Mouse (Mus musculus) embryonic facial prominence, embryonic 14.5 days (tissue): Measurements from ENCODE around the gene Olfr1335. TPM values are rescaled to one million over a fixed set of nuclear protein-coding genes. Genes with fewer than 3 reads are reported as not detected.
"Not testable (repeated sequence)": the region's sequence is repeated elsewhere in the genome, so short reads cannot be mapped to it uniquely, and the experiment has no call there.

Source experiments
- ATAC-seq: fragments of 200-750 bp; cut with Nextera tagmentation; 2 replicates; pipeline ENCODE4 v1.8.0; 2017; ENCODE audit warnings: low read depth, moderate number of reproducible peaks, moderate TSS enrichment
- DNase-seq: peaks from one replicate; pipeline ENCODE4 v3.0.0-alpha.2; 2015; ENCODE audit warnings: low spot score
- H3K27ac ChIP-seq: fragments of 300-500 bp; sonication (generic); replicated peaks from 2 replicates; pipeline ENCODE4 v1.5.1; 2014; ENCODE audit warnings: low read depth, mild to moderate bottlenecking, low read length, moderate library complexity
- H3K27me3 ChIP-seq: fragments of 300-500 bp; sonication (generic); replicated peaks from 2 replicates; pipeline ENCODE4 v1.6.1; 2014; ENCODE audit warnings: low read length; ENCODE audit not compliant: control insufficient read depth, insufficient read depth
- H3K36me3 ChIP-seq: fragments of 300-500 bp; sonication (generic); 2 replicates; pipeline ENCODE4 v1.6.1; 2014; ENCODE audit warnings: low read length, mixed read lengths; ENCODE audit not compliant: control insufficient read depth, insufficient read depth
- H3K4me1 ChIP-seq: fragments of 300-500 bp; sonication (generic); 2 replicates; pipeline ENCODE4 v1.6.1; 2014; ENCODE audit warnings: antibody characterized with exemption, low read length; ENCODE audit not compliant: control insufficient read depth, insufficient read depth
- H3K4me2 ChIP-seq: fragments of 300-500 bp; sonication (generic); 2 replicates; pipeline ENCODE4 v1.6.1; 2014; ENCODE audit warnings: low read depth, mild to moderate bottlenecking, low read length, moderate library complexity, mixed read lengths
- H3K4me3 ChIP-seq: fragments of 300-500 bp; sonication (generic); 2 replicates; pipeline ENCODE4 v1.5.1; 2014; ENCODE audit warnings: low read depth, mild to moderate bottlenecking, low read length
- H3K9ac ChIP-seq: fragments of 300-500 bp; sonication (generic); 2 replicates; pipeline ENCODE4 v1.6.1; 2014; ENCODE audit warnings: low read depth, mild to moderate bottlenecking, low read length, moderate library complexity, mixed read lengths
- H3K9me3 ChIP-seq: fragments of 300-500 bp; sonication (generic); 2 replicates; pipeline ENCODE4 v1.6.1; 2016; ENCODE audit warnings: low read length; ENCODE audit not compliant: control insufficient read depth
- WGBS: fragments of 180-500 bp; shearing (Covaris S2); extraction: QIAGEN DNeasy Blood & Tissue Kit; methylation state at CpG from one replicate; pipeline ENCODE4 v1.1.7; 2014; 5-methylcytosine and 5-hydroxymethylcytosine counted together
- polyA plus RNA-seq: library from polyadenylated mRNA; unstranded; fragments of >200 nt; fragmentation: Nextera tagmentation; extraction: Ambion mirVana; gene quantifications from 2 replicates; pipeline ENCODE4 v1.2.1, GENCODE M21; 2014

The Olfr1335 gene
- polyA plus RNA-seq: not detected in 2 replicates

DNA sequence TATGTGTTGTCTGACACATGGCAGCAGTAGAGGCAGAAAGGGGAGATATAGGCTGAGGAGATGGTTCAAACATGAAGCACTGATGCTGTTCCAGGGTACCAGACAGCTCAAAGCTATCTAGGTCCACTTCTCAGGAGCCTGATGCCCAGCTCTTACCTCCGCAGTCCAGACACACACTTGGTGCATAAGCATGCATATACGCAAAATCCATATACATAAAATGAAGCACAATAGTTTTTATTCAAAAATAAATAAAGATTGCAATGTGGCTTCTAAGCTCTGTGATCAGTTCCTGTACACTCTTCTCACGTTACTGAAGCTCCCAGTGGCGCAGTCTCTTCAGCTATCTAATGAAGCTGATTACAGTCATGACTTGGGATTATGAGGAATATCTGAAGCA, at the start of gene Olfr1335:
TSS of gene Olfr1335 (minus strand) at position 101 of the 400 bp plus-strand sequence.
- Histone ChIP-seq H3K4me3 (no peak within 1 kb of the TSS), H3K4me2 (no peak within 1 kb of the TSS), H3K9me3 (no peaks in the 10 kb centered on the region), H3K4me1 (no peaks in the 10 kb centered on the region), H3K36me3 (no peaks in the 10 kb centered on the region), H3K27me3 (no peaks in the 10 kb centered on the region), H3K27ac (no peak within 1 kb of the TSS), H3K9ac (no peak within 1 kb of the TSS)
- no peak for DNase-seq
- WGBS: 89% methylated on average over 4 of the region's 4 CpGs
- ATAC-seq: no peak

DNA sequence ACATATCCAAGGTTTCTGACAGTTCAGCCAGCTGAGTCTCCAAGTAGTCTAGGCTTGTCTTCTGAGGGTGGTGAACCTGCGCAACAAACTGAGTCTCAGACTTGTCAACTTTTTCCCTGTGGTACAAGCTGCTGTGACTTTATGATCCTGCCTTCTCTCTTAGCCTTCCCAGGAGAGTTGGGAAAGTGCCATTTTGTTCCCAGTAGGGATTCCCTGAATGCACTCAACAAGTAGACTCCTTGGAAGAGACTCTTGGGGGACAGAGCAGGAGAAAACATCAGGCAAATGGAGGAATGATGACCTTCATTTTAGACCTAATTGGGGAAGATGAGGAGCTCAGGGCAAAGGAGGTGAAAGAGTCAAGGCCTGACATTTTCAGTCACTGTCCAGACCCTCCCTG, 26.4 kb upstream of the Olfr1335 start, which contains the start of gene Olfr1333:
TSS of gene Olfr1333 (minus strand) at position 101 of the 400 bp plus-strand sequence.
- Histone ChIP-seq H3K9ac (no peak within 1 kb of the TSS), H3K9me3 (no peaks in the 10 kb centered on the region), H3K27ac (no peak within 1 kb of the TSS), H3K4me1 (no peaks in the 10 kb centered on the region), H3K4me3 (no peak within 1 kb of the TSS), H3K27me3 (no peaks in the 10 kb centered on the region), H3K4me2 (no peak within 1 kb of the TSS), H3K36me3 (no peaks in the 10 kb centered on the region)
- WGBS: 96% methylated on average over 1 of the region's 1 CpGs
- ATAC-seq: no peak
- no peak for DNase-seq

DNA sequence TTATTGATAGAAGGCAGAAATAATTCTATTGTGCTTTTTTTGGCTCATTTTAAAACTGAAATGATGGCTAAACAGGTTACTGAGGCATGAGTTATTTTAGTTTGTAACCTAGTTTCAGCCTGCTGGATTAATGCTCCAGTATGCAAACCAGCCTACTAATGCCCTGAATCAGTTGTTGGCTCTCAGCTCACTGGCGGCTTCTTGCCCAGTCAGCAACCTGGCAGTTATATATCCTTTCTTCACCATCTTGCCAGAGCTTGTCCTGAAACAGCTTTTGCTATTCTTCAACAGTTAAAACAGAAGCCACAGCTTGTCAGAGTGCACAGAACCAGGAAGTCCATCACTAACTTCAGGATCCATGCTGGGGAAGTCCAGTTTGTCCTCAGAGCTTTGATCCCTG, 9.2 kb upstream of the Olfr1335 start:
- Histone ChIP-seq H3K36me3 (no peaks in the 10 kb centered on the region), H3K4me2 (no peak overlapping the region), H3K27me3 (no peaks in the 10 kb centered on the region), H3K4me1 (no peaks in the 10 kb centered on the region), H3K27ac (no peak overlapping the region), H3K4me3 (no peak overlapping the region), H3K9ac (no peak overlapping the region), H3K9me3 (no peaks in the 10 kb centered on the region)
- no peak for ATAC-seq
- 96% methylated on average over 1 of the region's 1 CpGs for WGBS
- no peak for DNase-seq

DNA sequence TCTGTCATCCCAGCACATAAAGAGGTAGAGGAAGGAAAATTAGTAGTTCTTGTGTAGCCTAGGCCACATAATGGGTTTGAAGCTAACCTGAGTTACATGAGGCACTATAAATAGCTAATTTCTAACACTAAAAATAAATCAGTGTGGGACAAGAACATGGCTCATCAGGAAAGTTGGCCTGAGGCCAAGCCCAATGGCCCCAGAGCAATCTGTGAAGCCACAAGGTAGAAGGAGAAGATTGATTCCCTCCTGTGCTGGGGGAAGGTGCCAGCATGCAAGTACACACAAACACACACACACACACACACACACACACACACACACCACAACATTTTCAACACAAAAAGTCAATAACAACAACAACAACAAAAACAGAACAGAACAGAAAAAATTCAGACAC, 16.9 kb downstream of the Olfr1335 start:
- H3K4me1 ChIP-seq, H3K27me3 ChIP-seq: not testable (repeated sequence)

DNA sequence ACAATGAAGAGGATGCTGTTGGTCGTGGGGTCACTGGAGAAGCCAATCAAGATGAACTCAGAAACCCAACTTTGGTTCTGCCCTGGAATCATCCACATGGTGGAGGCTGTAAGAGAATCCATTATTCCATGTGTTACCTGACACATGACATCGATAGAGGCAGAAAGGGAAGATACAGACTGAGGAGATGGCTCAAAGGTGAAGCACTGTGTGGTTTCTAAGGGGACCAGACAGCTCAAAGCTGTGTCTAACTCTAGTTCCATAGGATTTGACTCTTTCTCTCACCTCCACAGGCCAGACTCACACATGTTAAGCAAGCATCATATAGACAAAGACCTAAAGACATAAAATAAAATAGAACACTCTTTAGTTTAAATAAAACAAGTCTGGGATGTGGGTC, 27.3 kb downstream of the Olfr1335 start, which contains the start of gene Olfr1337:
TSS of gene Olfr1337 (minus strand) at position 101 of the 400 bp plus-strand sequence.
- WGBS: 88% methylated on average over 2 of the region's 2 CpGs

More for the DNA sequence above, 16.9 kb downstream of the Olfr1335 start:
- not testable (repeated sequence) for H3K9me3 ChIP-seq, H3K27ac ChIP-seq, ATAC-seq, H3K9ac ChIP-seq, H3K4me2 ChIP-seq, H3K4me3 ChIP-seq, H3K36me3 ChIP-seq
- DNase-seq: peak; percentile 1

More for the DNA sequence above, 27.3 kb downstream of the Olfr1335 start, which contains the start of gene Olfr1337:
- H3K4me1 ChIP-seq: no peaks in the 10 kb centered on the region
- H3K4me2 ChIP-seq: no peak within 1 kb of the TSS
- H3K9ac ChIP-seq: no peak within 1 kb of the TSS
- no peak within 1 kb of the TSS for H3K4me3 ChIP-seq
- ATAC-seq (no peak), DNase-seq (no peak)
- H3K9me3 ChIP-seq: no peaks in the 10 kb centered on the region
- H3K27ac ChIP-seq: no peak within 1 kb of the TSS
- H3K36me3 ChIP-seq: no peaks in the 10 kb centered on the region
- H3K27me3 ChIP-seq: no peaks in the 10 kb centered on the region

Other genes with a start within 250 kb of the Olfr1335 start
- 0.38 and 1.4 TPM in 2 replicates for gene Cfap57, start 189.2 kb downstream of the Olfr1335 start, polyA plus RNA-seq
- 148 and 150 TPM in 2 replicates for gene Ebna1bp2, start 189.1 kb downstream of the Olfr1335 start, polyA plus RNA-seq
- 0.13 and 0.22 TPM in 2 replicates for gene Olfr62, start 151.0 kb downstream of the Olfr1335 start, polyA plus RNA-seq
- gene Olfr1342, start 117.2 kb downstream of the Olfr1335 start, polyA plus RNA-seq: 0.12 and 0.22 TPM in 2 replicates
- 0.11 TPM in 1 of 2 replicates, not detected in the other for gene Olfr1341, start 106.4 kb downstream of the Olfr1335 start, polyA plus RNA-seq
- gene Olfr1340, start 89.8 kb downstream of the Olfr1335 start, polyA plus RNA-seq: 0.08 and 0.24 TPM in 2 replicates
- 0.16 TPM in 1 of 2 replicates, not detected in the other for gene Olfr1339, start 77.8 kb downstream of the Olfr1335 start, polyA plus RNA-seq
- 0.13 TPM in 1 of 2 replicates, not detected in the other for gene Olfr1338, start 51.2 kb downstream of the Olfr1335 start, polyA plus RNA-seq
- not detected in 2 replicates for gene Olfr1337, start 27.4 kb downstream of the Olfr1335 start, polyA plus RNA-seq
- not detected in 2 replicates for gene Olfr1333, start 26.3 kb upstream of the Olfr1335 start, polyA plus RNA-seq
- 0.13 TPM in 1 of 2 replicates, not detected in the other for gene Olfr1331, start 54.7 kb upstream of the Olfr1335 start, polyA plus RNA-seq
- gene Olfr1330, start 78.7 kb upstream of the Olfr1335 start, polyA plus RNA-seq: 0.11 TPM in 1 of 2 replicates, not detected in the other
- not detected in 2 replicates for gene Olfr1329, start 107.5 kb upstream of the Olfr1335 start, polyA plus RNA-seq
- gene Olfr1328, start 128.7 kb upstream of the Olfr1335 start, polyA plus RNA-seq: 0.07 TPM in 1 of 2 replicates, not detected in the other
- gene Lao1, start 151.6 kb upstream of the Olfr1335 start, polyA plus RNA-seq: not detected in 2 replicates